Mouse (Mus musculus): ENCODE measurements at regions not wholly inside any gene's neighbourhood (a gene's known extent, or its start where the extent isn't known, plus 50 kb on each side); places are given as distances from the start of the nearest gene placed in this dataset.

DNA sequence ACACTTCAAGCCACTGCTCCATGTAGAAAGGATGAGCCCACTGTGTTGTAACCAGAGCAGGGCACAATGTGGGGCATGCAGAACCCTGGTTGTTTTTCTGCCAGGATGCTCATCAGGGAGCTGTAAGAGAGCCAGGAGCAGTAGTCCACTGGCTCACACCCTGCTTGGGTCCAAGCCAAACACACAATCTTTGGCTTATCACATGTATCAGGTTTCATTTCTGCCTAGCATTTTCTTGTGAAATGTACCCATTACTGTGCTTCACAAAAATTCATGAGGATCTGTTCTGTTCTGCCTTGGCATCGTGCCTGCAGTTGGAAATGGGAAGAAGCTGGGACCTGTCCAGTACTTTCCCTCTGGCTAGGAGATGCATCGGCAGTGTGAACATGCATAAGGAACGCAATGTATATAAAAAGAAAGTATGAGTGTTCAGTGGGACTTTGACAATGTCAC lies 491.6 kb upstream of the Igfbp3 start:
- DNase-seq (ENCODE audit: low read depth, low spot score) = no peak

DNA sequence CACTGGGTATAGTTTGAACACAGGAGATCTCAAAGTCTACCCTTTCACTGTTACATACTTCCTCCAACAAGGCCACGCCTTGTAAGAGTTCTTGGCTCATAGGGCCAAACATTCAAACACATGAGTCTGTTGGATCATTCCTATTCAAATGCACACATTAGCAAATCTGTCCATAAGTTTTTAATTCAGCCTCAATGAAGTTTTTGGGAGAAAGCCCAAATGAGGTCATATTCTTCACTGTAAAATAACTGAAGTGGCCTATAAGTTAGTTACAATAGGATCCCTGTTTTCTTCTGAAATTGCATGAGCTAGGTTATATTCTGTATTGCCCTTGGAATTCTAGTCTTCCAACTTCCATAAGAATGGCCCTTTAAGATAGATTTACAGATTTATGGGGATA lies 483.9 kb upstream of the Igfbp3 start:
- DNase-seq (ENCODE audit: low read depth, low spot score) = no peak

DNA sequence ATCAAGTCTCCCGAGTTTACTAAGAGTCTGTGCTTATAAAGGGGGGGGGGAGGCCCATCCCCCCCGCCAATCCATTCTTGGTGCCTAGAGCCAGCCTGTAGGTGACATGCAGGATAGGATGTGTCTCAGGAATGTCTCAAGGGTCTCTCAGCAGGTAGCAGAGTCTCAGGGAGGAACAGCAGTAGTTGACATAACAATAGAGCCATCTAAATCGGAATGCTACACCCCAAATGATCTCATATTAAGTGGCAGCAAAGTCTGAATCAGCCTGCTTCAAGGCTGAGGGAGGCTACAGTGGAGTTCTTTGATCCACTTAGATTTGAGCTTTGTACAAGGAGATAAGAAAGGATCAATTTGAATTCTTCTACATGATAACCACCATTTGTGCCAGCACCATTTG lies 476.0 kb upstream of the Igfbp3 start:
- peak; percentile 83 for DNase-seq (ENCODE audit: low read depth, low spot score)

DNA sequence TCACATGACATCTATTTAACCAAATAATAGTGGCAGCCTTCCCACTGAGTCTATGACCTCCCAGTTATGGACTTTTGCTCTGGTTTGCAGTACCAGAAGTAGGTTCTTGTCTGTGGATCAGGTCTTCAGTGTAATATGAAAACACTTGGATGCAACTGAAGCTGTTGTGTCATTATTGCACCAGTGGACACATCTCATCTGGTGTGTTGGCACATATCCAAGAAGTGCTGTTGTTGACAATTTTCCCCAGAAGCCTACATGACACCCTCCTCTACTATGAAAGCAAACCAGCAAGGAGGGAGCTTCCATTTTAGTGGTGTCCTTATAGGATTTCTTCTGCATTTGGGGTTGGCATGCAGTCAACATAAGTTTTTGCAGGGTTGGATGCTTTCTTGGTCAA lies 459.1 kb upstream of the Igfbp3 start:
- DNase-seq (ENCODE audit: low read depth, low spot score) = no peak

DNA sequence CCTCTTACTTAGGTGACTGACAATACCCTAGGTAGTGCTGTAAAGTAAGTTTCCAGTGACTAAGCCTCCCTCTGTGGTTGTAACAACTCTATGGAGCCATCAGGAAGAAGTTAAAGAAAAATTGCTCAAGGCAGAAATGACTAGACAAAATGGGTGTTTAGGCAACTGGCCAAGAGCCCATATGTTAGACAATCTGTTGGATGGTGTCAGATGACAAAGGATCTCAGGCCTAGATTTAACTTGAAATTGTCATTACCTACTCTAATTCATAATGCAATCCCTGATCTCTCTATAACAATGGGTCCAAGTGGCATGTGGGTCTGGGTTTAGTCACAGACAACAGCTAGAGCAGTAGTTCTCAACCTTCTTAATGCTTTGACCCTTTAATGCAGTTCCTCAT lies 416.9 kb upstream of the Igfbp3 start:
- DNase-seq (ENCODE audit: low read depth, low spot score) = no peak

DNA sequence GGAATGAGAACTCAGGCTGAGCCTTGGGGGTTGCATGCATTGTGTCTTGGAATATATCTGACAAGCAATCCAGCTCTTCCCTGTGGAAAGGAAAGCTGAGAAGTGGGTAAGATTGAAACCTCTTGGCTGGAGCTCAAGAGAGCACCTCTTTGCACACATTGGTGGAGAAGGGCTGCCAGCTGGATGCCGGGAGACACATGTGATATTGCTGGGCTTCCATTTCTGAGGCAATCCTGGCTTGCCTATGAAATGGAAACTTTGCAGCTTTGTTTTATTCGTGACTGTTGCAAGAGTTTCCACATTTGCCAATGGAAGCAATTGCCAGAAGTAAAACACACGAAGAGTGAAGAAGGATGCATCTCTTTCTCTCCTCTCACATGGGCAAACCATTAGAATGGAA lies 411.5 kb upstream of the Igfbp3 start:
- DNase-seq (ENCODE audit: low read depth, low spot score) = no peak

DNA sequence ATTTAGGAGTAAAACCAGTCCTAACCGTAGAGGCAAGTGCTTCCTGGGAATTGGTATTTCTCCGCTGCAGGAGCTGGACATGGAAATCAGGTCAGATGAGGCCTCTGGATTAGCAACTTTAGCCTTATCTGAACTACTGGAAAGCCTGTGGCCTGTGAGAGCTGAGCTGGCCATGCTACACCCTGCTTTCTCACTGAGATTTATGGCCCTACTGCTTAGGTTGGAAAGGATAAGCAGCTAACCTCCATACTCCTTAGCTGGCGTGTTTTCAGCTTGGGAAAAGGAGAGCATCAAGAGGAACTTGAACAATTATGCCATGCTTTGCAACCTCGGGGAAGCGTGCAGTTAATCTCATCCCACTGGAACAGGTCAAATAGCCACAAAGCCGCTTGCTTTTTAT lies 406.6 kb upstream of the Igfbp3 start:
- DNase-seq (ENCODE audit: low read depth, low spot score) = no peak

DNA sequence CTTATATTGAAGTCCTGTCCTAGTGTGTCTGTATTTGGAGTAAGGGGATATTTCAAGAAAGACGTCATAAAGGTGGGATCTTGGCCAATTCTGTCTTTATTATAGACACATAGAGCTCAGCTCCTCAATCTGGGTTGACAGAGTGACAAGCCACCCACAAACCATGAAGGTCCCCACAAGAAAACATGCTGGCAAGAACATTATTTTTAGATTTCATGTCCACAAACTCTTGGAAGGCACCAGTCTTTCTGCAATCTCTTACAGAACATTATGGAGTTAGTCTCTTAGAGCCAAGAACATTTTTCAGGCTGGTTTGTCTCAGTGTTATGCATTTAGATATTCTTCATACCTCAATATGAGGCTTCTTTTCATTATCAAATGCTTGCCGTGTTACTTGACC lies 397.0 kb upstream of the Igfbp3 start:
- DNase-seq (ENCODE audit: low read depth, low spot score) = no peak

DNA sequence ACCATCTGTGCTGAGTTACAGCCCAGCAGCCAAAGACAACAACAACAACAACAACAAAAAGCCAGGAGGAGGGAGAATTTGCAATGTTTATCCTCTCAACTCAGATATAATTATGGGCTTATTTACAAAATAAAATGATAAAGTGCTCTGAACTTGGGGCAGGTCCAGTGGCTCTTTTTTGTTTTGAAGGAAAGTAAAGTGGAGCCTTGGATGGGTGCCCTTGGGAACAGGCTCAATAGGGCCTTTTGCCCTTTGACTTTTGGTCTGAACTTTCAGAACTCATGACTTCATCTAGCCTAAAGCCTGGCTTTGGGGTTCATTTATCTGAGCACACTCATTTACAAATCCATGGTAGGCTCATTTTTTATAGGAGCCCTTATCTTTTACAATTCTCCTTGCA lies 396.2 kb upstream of the Igfbp3 start:
- no peak for DNase-seq (ENCODE audit: low read depth, low spot score)

DNA sequence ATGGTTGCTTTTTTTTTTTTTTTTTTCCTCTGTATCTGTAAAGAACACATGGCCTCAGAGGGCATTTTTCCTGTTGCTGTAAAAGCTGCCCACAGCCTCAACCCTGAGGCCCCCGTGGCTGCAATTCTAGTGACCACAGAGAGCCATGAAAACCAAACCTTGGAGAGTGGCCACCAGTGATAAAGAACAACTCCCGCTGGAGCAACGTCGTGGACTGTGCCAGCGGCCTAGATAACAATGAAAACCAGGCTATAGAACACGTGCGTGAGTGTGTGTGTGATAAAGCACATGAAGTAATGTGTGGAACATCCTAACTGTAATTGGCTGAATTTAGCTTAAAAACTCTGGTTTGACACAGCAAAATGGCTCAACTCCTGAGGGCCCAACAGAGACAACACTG lies 392.9 kb upstream of the Igfbp3 start:
- DNase-seq (ENCODE audit: low read depth, low spot score) = no peak

DNA sequence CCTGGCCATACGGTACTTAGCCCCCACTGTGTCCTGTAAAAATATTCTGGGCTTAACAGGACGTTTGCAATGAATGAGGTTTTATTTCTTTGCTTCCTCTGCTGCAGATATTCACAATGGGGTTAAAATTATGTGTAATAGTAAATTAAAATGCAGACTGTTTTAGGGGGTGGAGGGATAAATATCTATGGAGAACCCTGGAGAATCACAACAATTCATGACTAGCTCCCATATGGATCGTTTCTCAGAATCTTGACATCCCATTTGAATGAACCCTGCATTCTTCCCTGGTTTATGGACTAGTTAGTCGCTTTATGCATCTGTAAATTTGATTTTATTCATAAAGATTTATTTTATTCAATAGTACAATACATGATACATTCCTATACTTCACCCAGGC lies 378.3 kb upstream of the Igfbp3 start:
- no peak for DNase-seq (ENCODE audit: low read depth, low spot score)

DNA sequence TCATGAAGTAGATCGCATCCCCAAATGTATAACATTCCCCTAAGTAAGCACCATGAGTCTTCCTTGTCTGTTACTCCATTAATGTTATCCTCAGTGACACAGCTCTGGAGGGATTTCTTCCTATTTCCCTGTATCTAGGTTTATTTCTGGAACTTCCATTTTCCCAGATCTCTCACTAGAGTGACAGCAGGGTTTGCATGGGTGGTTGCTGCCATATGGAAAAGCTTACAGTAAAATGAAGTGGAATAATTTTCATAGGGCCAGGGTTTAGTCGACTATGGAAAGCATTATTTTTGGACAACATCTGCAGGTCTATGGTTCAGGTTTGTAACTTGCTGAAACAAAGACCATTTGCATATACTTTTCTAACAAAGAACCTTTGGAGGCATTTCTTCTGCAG lies 369.6 kb upstream of the Igfbp3 start:
- DNase-seq (ENCODE audit: low read depth, low spot score) = no peak

DNA sequence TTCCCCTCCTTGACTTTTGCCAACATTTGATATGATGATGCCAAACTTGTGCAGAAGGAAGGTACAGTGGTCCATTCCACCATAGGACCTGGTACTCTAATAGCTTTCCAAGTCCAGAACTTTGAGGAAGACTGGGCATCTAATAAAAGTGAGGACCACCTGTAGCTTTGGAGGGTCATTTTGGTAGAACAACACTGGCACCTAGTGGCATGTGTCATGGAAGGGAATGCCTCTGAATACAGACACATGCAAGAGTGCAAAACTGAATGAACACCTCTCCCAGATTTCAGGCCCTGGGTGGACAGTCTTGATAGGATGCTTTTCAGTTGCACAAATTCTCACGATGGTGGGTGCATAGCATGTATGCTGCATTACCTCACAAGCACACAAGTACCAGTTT lies 354.8 kb upstream of the Igfbp3 start:
- DNase-seq (ENCODE audit: low read depth, low spot score) = no peak

DNA sequence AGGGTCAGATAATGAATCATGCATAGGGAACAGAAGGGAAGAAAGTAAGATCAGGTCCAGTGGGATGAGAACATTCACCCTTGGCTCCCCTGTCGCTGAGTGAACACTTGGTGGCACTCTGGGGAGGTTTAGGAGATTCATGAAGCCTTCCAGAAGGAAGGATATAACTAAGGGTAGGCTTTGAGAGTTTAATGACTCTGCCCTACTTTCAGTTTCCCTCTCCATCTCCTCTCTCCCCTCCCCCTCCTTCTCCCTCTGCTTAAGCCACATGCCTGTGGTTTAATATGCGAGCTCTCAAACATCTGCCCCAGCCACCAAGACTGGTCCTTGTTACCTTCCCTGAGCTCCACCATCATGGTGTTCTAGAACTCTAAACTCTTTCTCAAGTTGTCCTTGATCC lies 348.3 kb upstream of the Igfbp3 start:
- peak; percentile 3 for DNase-seq (ENCODE audit: low read depth, low spot score)

DNA sequence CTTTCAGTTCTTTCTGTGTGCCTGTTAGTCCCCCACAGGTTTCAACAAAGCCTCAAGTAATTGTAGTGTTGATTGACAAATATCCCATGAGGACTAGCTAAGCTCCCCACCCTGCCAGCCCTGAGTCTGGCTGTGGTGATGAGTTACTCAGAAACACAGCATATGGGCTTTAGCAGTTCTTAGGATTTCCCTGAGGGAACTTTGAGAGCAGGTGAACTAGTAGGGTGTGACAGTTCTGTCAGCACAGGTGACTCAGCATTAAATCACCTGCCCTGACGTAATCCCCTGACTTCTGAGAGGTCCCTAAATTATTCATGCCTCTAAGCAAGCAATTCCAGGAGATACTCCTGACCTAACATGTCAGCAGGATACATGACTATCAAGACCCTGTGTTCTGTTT lies 347.7 kb upstream of the Igfbp3 start:
- no peak for DNase-seq (ENCODE audit: low read depth, low spot score)

DNA sequence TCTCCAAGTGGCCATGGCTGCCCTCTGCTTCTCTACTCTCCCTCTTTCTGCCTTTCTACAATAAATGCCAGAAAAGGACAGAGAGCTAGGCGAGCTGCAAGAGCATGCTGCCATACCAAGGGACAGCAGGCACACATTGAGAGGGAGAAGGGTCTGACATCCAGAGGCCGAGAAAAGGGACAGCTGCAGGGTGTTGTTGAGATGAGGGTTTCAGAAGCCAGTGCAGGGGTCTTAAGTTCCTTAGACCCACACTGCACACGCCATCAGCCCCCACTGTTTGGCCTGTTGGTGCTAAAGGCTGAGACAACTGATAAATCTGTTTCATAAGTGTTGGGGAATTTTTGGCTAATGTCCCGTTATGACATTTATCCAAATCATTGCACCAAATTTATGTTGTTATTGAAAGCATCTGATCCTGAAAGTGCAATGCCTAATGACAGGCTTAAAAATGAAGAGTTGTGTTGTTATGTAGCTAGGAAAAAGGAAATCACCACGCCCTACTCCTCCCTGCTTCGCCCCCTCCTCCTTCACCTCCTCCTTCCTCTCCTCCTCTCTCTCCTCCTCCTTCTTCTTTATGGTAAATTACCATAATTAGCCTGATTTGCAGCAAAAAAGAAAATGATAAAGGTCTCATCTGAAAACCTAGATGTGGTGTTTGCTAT lies 342.0 kb upstream of the Igfbp3 start:
- no peak for DNase-seq (ENCODE audit: low read depth, low spot score)

DNA sequence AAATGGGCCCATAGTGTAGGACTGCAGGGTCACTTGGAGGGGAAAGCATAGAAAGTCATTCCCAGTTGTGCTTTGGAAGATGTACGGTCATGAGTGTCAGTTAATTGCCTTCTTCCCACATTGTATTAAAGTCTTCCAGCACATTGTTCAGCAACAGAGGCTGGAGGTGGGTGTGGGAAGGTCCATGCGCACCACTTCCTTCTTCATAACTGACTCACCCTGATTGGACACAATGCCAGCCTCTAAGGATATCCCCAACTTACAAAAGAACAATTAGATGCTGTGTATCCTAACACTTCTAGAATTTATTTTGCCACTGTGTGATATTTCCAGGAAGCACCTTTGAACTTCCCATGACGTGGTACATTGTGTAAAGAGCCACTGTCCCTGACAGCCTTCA lies 338.4 kb upstream of the Igfbp3 start:
- no peak for DNase-seq (ENCODE audit: low read depth, low spot score)

DNA sequence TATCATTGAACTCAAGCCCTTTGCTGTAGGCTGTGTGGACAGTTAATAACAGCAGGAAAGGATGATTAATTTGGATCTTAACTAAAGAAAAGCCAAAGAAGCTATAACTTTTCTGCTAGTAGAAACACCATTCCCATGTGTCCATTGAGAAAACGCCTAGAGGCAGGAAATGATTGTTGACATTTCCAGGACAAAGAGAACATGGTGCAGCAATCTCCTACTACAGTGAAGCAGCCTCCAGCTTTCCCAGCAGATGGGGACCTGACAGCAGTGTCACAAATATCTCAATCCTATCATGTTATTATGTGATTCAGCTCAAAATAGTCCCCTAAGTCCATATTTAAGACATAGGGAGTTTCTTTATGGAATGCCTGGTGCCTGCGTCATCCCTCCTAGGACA lies 334.1 kb upstream of the Igfbp3 start:
- no peak for DNase-seq (ENCODE audit: low read depth, low spot score)

DNA sequence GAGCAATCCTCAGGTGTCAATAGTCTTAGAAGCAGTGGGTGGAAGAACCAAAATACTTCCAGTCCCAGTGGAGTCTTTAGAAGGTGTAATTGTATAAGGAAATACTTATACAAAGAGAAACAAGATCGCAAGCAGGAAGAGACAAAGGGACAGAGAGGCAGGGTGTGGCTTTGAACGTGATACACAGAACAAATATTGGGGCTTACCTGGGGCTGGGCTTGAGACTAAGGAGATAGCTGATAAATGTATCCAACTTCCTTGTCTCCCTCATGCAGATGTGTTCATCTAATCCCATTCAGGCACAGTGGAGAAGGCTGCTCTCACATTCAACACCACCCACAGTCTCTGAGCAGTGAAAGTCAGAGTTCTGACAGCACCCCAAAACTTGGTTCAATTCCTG lies 331.9 kb upstream of the Igfbp3 start:
- DNase-seq (ENCODE audit: low read depth, low spot score) = no peak

DNA sequence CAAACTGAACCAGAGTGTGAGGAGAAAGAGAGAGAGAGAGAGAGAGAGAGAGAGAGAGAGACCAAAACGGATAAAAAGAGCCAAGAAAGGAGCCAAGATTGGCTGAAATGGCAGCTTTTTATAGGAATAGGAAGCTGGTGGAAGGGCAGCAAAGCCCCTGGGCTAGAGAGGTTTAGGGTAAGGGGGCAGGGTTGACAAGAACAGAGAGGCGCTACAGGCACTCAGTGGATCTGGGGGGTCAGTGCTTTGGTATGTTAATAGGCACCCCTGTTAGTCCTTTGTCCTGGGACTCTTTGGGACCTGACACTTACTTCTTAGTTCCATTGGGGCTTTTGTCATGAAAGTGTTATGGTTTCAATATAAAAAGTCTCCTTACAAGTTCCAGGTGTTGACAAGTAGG lies 320.9 kb upstream of the Igfbp3 start:
- peak; percentile 19 for DNase-seq (ENCODE audit: low read depth, low spot score)

DNA sequence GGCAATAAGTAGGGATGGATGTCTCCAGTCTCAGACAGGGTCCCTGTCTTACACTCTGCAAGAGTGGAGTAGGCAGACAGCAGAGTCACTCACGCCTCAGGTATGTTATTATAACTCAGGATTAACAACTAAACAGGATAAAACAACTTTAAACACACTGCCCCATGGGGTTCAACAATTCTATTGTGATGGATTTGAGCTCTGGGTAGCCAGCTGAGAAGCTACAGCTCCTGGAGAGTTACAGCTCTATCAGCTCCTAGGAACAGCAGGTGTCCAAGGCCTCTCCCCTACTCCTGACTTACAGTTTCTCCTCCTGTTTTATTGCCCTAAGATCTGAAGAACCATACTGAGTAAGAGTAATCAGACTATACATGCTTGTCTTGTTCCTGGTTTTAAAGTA lies 319.6 kb upstream of the Igfbp3 start:
- DNase-seq (ENCODE audit: low read depth, low spot score) = peak; percentile 78

DNA sequence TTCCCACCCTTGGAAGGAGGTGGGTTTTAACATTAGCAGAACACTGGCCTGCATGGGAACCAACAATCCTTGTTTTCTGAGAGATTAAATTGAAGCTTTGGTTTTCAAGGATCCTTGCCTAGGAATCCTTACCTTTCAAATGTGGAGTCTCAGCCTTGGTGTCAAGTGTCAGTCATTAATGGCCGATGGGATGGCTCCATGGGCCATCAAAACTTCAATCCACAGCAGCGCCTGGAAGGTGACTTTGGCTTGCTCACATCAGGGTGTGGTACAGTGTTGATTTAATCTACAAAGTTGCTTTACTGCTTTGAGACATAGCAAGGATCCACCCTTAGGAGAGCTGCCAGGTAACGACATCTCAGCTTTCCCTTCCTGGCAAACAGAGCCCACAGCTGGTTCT lies 318.1 kb upstream of the Igfbp3 start:
- peak; percentile 77 for DNase-seq (ENCODE audit: low read depth, low spot score)

DNA sequence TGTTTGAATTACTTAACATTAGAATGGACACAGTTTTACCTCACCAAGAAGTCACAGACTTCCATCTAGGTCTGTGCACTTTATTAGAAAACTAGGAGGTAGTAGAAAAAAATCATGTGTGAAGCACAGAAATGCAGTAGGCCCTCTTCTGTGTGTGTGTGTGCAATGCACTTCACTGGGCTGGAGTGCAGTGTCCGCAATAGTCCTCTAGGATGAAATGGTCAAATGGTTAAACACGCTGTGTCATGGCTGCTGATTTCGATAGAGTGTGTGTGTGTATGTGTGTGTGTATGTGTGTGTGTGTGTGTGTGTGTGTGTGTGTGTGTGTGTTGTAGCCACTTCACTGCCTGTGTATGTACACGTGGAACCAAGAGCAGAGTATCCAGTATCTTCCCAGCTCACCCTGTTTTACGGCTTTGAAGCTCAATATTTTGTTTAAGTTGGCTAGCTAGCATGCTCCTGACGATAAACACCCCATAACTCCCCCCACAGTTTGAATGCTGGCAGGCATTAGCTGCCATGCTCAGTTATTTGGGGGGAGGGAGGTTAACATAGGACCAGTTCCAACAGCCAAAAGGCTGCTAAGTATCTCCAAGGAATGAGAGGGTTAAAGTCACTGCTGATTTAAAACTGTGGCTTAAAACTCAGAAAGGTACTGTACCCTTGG lies 316.9 kb upstream of the Igfbp3 start:
- DNase-seq (ENCODE audit: low read depth, low spot score) = no peak

DNA sequence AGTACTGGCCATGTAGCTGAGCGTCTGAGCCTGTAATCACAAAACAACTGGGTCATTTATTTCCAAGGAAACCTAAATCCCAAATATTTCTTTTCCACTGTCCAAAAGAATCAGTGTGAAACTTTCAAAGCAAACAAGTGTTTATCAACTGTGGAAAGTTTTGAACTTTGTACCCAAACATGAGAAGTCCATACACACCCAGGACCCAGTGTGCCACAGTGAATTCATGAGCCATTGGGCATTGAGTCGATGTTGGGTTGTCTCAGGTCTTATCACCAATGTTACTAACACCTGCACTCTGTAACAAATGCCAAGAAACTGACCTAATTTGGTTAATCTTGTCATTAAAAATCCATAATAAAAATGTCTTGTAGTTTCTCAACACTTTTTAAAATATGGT lies 305.8 kb upstream of the Igfbp3 start:
- no peak for DNase-seq (ENCODE audit: low read depth, low spot score)
